Mouse (Mus musculus): ENCODE measurements around the gene Exosc6. TPM values are rescaled to one million over a fixed set of nuclear protein-coding genes. Genes with fewer than 3 reads are reported as not detected.
A peak's percentile ranks its signal among the peaks of the same experiment; 100 is the strongest.

The Exosc6 gene
- polyA plus RNA-seq, 1 experiment from 2014 or later, result 6.4 TPM

DNA sequence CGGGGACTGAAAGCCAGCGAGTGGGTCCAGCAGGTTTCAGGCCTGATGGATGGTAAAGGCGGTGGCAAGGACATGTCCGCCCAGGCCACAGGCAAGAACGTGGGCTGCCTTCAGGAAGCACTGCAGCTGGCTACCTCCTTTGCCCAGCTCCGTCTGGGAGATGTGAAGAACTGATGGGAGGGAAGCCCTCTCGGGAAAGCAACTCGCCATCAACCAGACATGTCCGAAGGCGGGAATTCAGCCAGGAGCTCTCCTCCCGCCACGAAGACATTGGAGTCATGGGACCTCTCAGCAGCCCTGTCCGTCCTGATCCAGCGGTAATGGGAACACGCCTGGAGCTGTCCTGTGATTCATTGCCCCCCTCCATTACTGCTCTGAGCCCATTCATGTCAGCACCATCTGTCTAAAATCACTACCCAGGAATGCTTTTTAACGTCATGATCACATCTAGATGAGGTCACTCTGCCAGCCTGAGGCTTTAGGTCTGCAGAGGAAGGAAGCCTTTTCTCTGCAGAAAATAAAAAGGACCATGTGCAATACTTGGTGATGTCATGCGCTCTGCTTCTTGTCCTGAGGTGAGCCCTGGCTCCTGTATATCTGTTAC, 1.0 kb upstream of the Exosc6 start:
- peaks cover 52% of the 10 kb centered on the region for H3K36me3 ChIP-seq (ENCODE audit: control insufficient read depth, insufficient read depth)
- no peaks in the 10 kb centered on the region for H3K9me3 ChIP-seq (replicated peaks; ENCODE audit: control insufficient read depth, low read length)
- H3K9ac ChIP-seq (ENCODE audit: low read length), result no peak overlapping the region
- ATAC-seq (replicated peaks; ENCODE audit: extremely low read depth, insufficient read depth, low FRiP score), result no peak
- H3K27me3 ChIP-seq (ENCODE audit: control insufficient read depth, insufficient read depth, low read length), result no peaks in the 10 kb centered on the region
- no peak overlapping the region for H3K4me3 ChIP-seq (ENCODE audit: low read length)
- no peak overlapping the region for H3K4me2 ChIP-seq (ENCODE audit: low read depth, low read length)
- H3K27ac ChIP-seq (ENCODE audit: low read length), result no peak overlapping the region
- 82% methylated on average over 17 of the region's 17 CpGs for WGBS
- H3K4me1 ChIP-seq (ENCODE audit: control insufficient read depth, insufficient read depth, low read length), result peaks cover 12% of the 10 kb centered on the region

DNA sequence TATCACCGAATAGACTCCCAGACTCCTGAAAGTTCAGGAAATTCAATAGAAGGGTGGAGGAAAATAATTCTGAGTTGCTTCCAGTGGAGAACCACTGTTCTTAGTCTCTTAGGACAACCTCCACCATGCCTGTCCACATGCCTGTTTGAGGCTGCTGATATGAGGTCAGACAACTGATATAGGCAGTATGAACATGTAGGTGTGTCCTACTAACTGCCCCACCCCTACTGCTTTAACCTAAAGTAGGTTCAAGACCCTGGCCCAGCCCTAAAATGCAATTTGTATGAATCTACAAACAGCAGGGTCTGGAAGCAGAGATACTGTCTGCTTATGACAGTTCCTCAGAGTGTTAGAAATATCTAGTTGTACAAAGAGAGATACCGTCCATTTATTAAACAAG, 478 bp upstream of the Exosc6 start:
- Histone ChIP-seq H3K4me3 (ENCODE audit: low read length) (peak overlapping the region; percentile 84; the same call in 1 of the 2 replicates), H3K4me1 (ENCODE audit: control insufficient read depth, insufficient read depth, low read length) (peaks cover 12% of the 10 kb centered on the region), H3K4me2 (ENCODE audit: low read depth, low read length) (no peak overlapping the region), H3K9me3 (replicated peaks; ENCODE audit: control insufficient read depth, low read length) (no peaks in the 10 kb centered on the region), H3K27me3 (ENCODE audit: control insufficient read depth, insufficient read depth, low read length) (no peaks in the 10 kb centered on the region), H3K27ac (ENCODE audit: low read length) (no peak overlapping the region), H3K9ac (ENCODE audit: low read length) (no peak overlapping the region), H3K36me3 (ENCODE audit: control insufficient read depth, insufficient read depth) (peaks cover 47% of the 10 kb centered on the region)
- no peak for ATAC-seq (replicated peaks; ENCODE audit: extremely low read depth, insufficient read depth, low FRiP score)
- 59% methylated on average over 2 of the region's 2 CpGs for WGBS

DNA sequence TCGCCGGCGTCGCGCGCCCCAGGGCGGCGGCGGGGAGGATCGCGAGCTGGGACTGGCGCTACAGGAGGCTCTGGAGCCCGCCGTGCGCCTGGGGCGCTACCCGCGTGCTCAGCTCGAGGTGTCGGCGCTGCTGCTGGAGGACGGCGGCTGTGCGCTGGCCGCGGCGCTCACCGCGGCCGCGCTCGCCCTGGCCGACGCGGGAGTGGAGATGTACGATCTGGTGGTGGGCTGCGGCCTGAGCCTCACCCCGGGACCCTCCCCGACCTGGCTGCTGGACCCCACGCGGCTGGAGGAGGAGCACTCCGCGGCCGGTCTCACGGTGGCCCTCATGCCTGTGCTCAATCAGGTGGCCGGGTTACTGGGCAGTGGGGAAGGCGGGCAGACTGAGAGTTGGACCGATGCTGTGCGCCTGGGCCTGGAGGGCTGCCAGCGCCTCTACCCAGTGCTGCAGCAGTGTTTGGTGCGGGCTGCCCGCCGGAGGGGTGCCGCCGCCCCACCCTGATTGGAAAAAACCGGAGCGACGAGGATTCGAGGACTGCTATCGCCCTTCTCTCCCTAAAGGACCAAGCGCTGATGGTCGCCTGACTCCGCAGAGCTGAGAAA, 653 bp downstream of the Exosc6 start:
- Histone ChIP-seq H3K4me1 (ENCODE audit: control insufficient read depth, insufficient read depth, low read length) (peaks cover 18% of the 10 kb centered on the region), H3K27ac (ENCODE audit: low read length) (peak overlapping the region; percentile 83), H3K9me3 (replicated peaks; ENCODE audit: control insufficient read depth, low read length) (no peaks in the 10 kb centered on the region), H3K4me3 (ENCODE audit: low read length) (peak overlapping the region; percentile 84), H3K4me2 (ENCODE audit: low read depth, low read length) (peak overlapping the region; percentile 86), H3K27me3 (ENCODE audit: control insufficient read depth, insufficient read depth, low read length) (no peaks in the 10 kb centered on the region), H3K36me3 (ENCODE audit: control insufficient read depth, insufficient read depth) (peaks cover 38% of the 10 kb centered on the region), H3K9ac (ENCODE audit: low read length) (peak overlapping the region; percentile 86)
- under 1% methylated on average over 63 of the region's 63 CpGs for WGBS
- peak; percentile 58 for ATAC-seq (replicated peaks; ENCODE audit: extremely low read depth, insufficient read depth, low FRiP score)

DNA sequence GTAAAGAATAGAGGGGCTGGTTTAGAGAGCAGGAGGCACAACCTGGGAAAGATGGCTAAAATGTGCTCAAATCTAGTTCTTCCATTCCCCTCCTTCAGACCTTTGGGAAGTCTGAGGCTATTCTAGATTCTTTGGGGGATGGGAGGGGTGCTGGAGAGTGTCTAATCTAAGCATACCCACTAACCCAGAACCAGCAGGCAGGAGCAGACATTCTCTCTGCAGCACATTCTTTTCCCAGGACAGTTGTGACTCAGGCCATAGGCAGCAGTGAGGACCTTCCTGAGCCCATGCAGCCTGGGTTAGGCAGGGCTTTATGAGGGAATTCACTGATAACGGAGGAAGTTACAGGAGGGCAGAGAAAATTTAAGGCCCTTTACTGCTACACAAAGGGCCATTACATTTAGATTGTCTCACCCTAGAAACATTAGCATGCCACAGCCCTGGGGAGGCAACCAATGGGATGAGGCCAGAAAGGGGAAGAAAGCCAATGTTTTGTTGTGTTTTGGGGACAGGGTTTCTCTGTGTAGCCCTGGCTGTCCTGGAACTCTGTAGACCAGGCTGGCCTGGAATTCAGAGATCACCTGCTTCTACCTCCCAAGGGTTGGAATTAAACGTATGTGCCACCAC, 2.9 kb downstream of the Exosc6 start:
- Histone ChIP-seq H3K27ac (ENCODE audit: low read length) (no peak overlapping the region), H3K9ac (ENCODE audit: low read length) (no peak overlapping the region), H3K4me3 (ENCODE audit: low read length) (no peak overlapping the region), H3K27me3 (ENCODE audit: control insufficient read depth, insufficient read depth, low read length) (no peaks in the 10 kb centered on the region), H3K9me3 (replicated peaks; ENCODE audit: control insufficient read depth, low read length) (no peaks in the 10 kb centered on the region), H3K4me2 (ENCODE audit: low read depth, low read length) (no peak overlapping the region), H3K36me3 (ENCODE audit: control insufficient read depth, insufficient read depth) (peaks cover 15% of the 10 kb centered on the region), H3K4me1 (ENCODE audit: control insufficient read depth, insufficient read depth, low read length) (peaks cover 18% of the 10 kb centered on the region)
- no peak for ATAC-seq (replicated peaks; ENCODE audit: extremely low read depth, insufficient read depth, low FRiP score)
- 54% methylated on average over 2 of the region's 2 CpGs for WGBS

DNA sequence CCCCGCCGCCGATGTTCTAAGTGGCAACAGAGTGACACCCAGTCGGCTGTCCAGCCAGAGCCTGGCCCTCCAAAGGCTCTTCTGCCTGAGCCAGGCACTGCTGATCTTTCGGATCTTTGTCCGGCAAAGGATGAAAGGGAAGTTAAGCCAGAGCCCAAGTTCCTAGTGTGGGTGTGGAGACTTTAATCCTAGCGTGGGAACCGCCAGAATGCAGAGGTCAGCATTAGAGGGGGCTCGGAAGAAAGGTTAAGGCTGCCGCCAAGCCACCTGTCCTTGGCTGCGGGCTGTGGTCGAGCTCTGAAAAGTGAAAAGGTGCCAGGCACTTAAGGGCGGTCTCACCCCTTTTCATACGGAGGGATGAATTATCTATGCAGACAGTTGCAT, 5.5 kb downstream of the Exosc6 start:
- Histone ChIP-seq H3K9ac (ENCODE audit: low read length) (peak overlapping the region; percentile 56), H3K4me2 (ENCODE audit: low read depth, low read length) (peak overlapping the region; percentile 83), H3K4me3 (ENCODE audit: low read length) (peak overlapping the region; percentile 60), H3K27ac (ENCODE audit: low read length) (no peak overlapping the region), H3K27me3 (ENCODE audit: control insufficient read depth, insufficient read depth, low read length) (no peaks in the 10 kb centered on the region), H3K9me3 (replicated peaks; ENCODE audit: control insufficient read depth, low read length) (no peaks in the 10 kb centered on the region), H3K36me3 (ENCODE audit: control insufficient read depth, insufficient read depth) (no peaks in the 10 kb centered on the region), H3K4me1 (ENCODE audit: control insufficient read depth, insufficient read depth, low read length) (peaks cover 18% of the 10 kb centered on the region)
- no peak for ATAC-seq (replicated peaks; ENCODE audit: extremely low read depth, insufficient read depth, low FRiP score)
- 2% methylated on average over 14 of the region's 14 CpGs for WGBS

DNA sequence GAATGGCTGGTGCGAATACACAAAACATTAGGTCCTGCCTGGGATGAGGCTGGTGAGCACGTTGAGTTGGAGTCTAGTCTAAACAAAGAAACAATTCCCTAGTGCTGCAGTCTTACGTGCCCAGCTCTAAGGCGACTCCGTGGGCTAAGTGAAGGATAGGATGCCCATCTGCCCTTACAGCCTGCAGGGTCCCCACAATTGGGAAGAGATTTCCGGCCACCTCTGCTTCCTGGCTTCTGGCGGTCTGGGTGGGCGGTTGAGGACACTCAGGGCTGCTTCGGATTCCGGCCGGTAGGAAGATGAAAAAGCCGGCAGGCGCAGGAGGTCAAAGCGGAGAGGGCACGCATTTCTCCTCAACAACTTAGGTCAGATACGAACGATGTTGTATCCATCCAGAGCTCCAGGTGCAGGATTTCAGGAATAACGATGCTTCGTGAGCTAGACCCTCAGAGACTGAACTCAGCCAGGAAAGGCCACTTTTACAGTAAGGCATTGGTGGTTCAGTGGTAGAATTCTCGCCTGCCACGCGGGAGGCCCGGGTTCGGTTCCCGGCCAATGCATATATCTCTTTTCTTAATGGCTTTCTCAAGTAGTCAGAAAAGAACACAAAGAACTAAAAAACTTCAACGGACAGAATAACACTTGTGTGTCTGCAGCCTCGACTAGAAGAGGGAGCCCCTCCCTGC, 6.1 kb downstream of the Exosc6 start:
- peak; percentile 82 for ATAC-seq (replicated peaks; ENCODE audit: extremely low read depth, insufficient read depth, low FRiP score)
- WGBS, result under 1% methylated on average over 27 of the region's 27 CpGs
- no peaks in the 10 kb centered on the region for H3K9me3 ChIP-seq (replicated peaks; ENCODE audit: control insufficient read depth, low read length)
- no peak overlapping the region for H3K27ac ChIP-seq (ENCODE audit: low read length)
- H3K4me3 ChIP-seq (ENCODE audit: low read length), result peak overlapping the region; percentile 60
- H3K27me3 ChIP-seq (ENCODE audit: control insufficient read depth, insufficient read depth, low read length), result no peaks in the 10 kb centered on the region
- H3K36me3 ChIP-seq (ENCODE audit: control insufficient read depth, insufficient read depth), result no peaks in the 10 kb centered on the region
- H3K9ac ChIP-seq (ENCODE audit: low read length), result peak overlapping the region; percentile 56
- H3K4me2 ChIP-seq (ENCODE audit: low read depth, low read length), result peak overlapping the region; percentile 83
- peaks cover 16% of the 10 kb centered on the region for H3K4me1 ChIP-seq (ENCODE audit: control insufficient read depth, insufficient read depth, low read length)

DNA sequence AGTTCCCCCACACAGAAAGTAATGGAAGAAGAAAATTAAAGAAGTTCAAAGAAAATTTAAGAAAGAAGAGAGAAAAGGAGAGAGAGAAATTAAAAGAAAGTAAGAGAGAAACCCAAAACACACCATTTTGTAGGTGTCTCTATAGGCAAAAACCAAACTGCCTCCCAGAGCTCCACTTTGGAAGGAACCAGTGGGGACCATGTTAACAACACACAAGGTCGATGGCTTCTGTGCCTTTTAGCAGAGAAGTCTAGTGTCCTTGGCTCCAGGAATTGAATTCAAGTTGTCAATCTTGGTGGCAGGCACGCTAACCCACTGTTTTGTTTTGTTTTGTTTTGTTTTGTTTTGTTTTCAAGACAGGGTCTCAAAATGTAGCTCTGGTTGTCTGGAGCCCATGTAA, 6.8 kb downstream of the Exosc6 start:
- ATAC-seq (replicated peaks; ENCODE audit: extremely low read depth, insufficient read depth, low FRiP score), result no peak
- Histone ChIP-seq H3K27me3 (ENCODE audit: control insufficient read depth, insufficient read depth, low read length) (no peaks in the 10 kb centered on the region), H3K27ac (ENCODE audit: low read length) (no peak overlapping the region), H3K36me3 (ENCODE audit: control insufficient read depth, insufficient read depth) (no peaks in the 10 kb centered on the region), H3K9ac (ENCODE audit: low read length) (no peak overlapping the region), H3K9me3 (replicated peaks; ENCODE audit: control insufficient read depth, low read length) (no peaks in the 10 kb centered on the region), H3K4me1 (ENCODE audit: control insufficient read depth, insufficient read depth, low read length) (peaks cover 9% of the 10 kb centered on the region), H3K4me2 (ENCODE audit: low read depth, low read length) (peak overlapping the region; percentile 83), H3K4me3 (ENCODE audit: low read length) (no peak overlapping the region)
- 60% methylated on average over 2 of the region's 2 CpGs for WGBS

DNA sequence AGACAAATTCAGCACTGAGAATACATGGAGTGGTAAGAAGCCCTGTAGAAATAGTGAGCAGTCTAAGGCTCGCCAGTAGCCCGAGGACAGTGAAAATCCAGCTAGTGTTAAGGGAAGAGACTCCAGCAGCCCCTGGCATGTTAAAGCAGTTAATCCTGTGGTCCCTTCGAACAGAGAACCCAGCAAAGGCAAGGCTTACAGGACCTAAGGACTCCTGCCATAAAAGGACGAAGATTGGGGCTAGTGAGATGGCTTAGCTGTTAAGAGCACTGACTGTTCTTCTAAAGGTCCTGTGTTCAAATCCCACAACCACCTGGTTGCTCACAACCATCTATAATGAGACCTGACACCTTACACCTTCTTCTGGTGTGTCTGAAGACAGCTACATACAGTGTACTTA, 10.2 kb downstream of the Exosc6 start:
- H3K9ac ChIP-seq (ENCODE audit: low read length), result no peak overlapping the region
- H3K4me3 ChIP-seq (ENCODE audit: low read length), result no peak overlapping the region
- no peak for ATAC-seq (replicated peaks; ENCODE audit: extremely low read depth, insufficient read depth, low FRiP score)
- no peaks in the 10 kb centered on the region for H3K36me3 ChIP-seq (ENCODE audit: control insufficient read depth, insufficient read depth)
- H3K9me3 ChIP-seq (replicated peaks; ENCODE audit: control insufficient read depth, low read length), result no peaks in the 10 kb centered on the region
- no peak overlapping the region for H3K27ac ChIP-seq (ENCODE audit: low read length)
- peaks cover 4% of the 10 kb centered on the region for H3K4me1 ChIP-seq (ENCODE audit: control insufficient read depth, insufficient read depth, low read length)
- H3K4me2 ChIP-seq (ENCODE audit: low read depth, low read length), result no peak overlapping the region
- H3K27me3 ChIP-seq (ENCODE audit: control insufficient read depth, insufficient read depth, low read length), result no peaks in the 10 kb centered on the region
- WGBS, result 57% methylated on average over 4 of the region's 4 CpGs

DNA sequence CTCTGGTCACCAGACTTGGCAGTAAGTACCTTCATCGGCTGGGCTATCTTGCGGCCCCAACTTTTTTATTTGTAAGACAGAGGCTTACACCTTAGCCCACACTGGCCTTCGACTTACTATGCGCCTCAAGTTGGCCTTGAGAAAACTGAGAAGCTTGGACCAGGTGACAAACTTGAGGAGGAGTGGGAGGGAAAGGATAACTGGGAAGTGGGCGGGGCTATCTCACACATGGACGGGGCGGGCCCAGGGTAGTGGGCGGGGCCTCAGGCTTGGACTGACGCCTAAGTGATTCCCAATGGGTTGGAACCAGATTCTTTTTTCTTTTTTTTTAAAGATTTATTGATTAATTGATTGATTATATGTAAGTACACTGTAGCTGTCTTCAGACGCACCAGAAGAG, 11.3 kb downstream of the Exosc6 start:
- WGBS, result 27% methylated on average over 10 of the region's 10 CpGs

More for the DNA sequence above, 11.3 kb downstream of the Exosc6 start:
- H3K27ac ChIP-seq (ENCODE audit: low read length), result no peak overlapping the region
- no peak for ATAC-seq (replicated peaks; ENCODE audit: extremely low read depth, insufficient read depth, low FRiP score)
- H3K4me2 ChIP-seq (ENCODE audit: low read depth, low read length), result no peak overlapping the region
- no peaks in the 10 kb centered on the region for H3K9me3 ChIP-seq (replicated peaks; ENCODE audit: control insufficient read depth, low read length)
- no peaks in the 10 kb centered on the region for H3K36me3 ChIP-seq (ENCODE audit: control insufficient read depth, insufficient read depth)
- H3K4me1 ChIP-seq (ENCODE audit: control insufficient read depth, insufficient read depth, low read length), result no peaks in the 10 kb centered on the region; the same call in 1 of the 2 replicates
- no peaks in the 10 kb centered on the region for H3K27me3 ChIP-seq (ENCODE audit: control insufficient read depth, insufficient read depth, low read length)
- no peak overlapping the region for H3K4me3 ChIP-seq (ENCODE audit: low read length)
- no peak overlapping the region for H3K9ac ChIP-seq (ENCODE audit: low read length)

Data from heart, embryonic 16.5 days (tissue).